Mouse (Mus musculus) embryo, embryonic 9.5 days (tissue): ENCODE data around the gene Calm3.

ENCODE experiments used
- DNase-seq: peaks from one replicate; pipeline ENCODE4 v3.0.0-alpha.2; 2017; ENCODE audit errors: extremely low spot score

Calm3 gene

DNA sequence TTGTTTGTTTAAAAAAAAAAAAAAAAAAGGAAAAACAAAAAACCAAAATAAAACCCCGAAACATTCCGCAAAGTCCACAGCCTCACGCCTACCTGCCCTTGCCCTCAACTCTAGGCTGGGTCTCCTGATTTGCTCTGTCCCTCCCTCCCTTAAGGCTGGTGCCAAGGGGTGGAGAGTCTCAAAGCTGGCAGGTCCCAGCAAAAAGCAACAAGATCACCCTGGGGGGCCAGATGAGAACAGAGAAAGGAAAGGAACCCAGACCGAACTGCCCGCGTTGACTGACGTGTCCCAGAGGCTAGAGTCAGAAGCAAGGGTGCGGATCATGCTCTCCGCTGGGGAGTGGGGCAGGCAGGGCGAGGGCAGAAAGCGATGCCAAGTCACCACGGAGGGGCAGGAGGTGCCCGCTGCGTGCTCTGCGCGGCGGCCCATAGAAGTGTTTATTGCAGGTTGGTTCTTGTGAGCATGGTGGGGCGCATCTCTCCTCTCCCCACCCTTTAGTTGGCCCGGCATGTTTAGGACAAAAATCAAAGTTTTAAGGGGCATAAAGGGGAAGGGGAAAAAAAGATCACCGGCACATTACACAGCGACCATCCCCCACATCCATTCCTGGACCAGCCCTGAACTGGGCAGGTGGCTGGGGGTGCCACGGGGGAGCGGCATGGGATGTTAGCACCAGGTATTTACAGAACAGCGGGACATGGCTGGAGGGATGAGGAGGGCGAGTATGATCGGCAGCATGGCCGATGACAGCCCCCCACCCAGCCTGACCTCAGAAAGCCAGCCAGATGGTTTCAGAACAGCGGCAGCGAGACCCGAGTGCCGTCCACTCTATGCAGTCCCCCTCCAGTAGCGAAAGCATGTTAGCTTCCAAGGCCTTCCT lies 8.2 kb downstream of the Calm3 start:
- DNase-seq: no peak

DNA sequence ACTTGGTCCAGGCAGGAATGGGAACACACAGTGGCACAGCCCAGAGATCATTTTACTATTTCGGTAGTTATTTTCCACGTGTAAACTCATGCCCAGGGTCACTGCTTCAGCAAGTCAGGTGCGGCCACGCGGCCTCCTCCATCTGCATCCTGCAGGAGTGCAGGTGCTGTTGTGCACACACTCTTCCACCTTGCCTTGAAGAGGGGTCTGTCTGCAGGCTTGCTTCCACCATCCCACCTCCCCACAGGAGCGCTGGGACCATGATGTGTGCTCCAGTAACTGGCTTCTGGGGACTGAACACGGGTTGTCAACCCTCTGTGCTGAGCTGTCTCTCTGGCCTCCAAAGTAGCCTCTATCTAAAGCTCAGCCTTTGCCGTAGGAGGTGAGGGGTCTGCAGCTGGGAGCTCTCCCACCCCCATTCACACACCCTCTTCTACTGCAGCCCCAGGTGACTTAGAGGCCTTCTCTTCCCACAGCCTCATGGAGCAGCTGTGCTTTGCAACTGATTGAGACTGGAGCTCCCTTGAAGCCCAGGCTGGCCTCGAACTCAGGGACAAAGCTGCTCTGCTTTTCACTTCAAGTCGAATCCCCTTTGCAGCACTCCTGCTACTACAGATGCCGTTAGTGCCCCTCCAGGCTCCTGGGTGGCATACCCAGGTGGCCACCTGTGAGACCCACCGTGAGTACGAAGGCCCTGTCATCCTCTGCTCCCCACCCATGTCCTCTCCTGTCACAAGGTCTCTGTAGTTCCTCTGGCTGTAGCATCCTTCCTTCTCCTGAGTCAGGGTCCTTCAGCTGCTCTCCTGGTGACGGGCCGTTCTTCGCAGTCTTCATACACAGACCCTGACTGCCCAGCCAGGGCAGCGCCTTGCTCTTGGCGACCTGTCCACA lies 9.2 kb downstream of the Calm3 start:
- no peak for DNase-seq

DNA sequence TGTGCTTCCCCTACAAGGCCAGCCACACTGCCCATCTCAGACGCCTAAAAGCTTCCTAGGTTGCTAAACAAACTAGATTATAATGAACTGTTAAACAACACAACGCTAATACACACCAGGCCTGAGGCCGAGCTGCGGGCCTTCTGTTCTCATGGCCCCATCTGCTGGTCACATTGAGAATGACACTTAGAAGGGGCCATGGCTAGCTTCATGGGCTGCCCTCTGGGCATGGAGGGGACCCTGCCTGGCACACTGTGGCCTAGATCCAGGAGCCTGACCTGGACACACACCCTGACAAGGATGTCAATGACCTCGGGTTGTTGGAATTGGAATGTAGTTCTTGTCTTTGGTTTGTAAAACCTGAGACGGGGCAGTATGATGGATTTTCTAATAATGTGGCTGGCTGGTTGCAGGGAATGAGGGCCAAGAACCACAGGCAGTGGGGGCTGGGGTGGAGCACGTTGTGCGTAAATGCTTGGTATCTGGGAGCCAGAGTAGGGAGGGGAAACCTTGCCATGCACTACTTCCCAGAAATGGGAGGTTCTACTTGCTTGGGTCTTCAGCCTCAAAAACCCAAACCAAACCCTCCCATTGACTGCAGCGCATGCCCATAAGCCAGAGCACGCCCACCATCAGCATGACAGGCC lies 10.0 kb downstream of the Calm3 start:
- DNase-seq: peak; percentile 78

DNA sequence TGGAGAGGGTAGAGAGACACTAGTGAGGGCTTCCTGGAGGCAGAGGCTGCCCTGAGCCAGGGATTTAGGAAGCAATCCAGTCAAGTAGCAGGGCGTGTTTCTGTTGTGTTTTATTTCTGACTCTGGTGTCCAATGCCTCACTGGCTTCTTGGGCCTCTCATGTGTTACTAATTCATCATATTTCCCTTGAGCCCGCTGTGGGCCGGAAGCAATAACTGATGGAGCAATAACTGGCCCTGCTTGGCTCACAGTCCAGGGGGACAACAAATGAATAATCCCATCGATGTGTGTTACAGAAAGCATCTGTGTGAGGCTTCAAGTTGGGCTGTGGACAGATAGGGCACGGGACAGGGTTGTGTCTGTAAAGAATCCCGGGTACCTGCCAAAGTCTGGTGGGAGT lies 11.6 kb downstream of the Calm3 start:
- DNase-seq: no peak

DNA sequence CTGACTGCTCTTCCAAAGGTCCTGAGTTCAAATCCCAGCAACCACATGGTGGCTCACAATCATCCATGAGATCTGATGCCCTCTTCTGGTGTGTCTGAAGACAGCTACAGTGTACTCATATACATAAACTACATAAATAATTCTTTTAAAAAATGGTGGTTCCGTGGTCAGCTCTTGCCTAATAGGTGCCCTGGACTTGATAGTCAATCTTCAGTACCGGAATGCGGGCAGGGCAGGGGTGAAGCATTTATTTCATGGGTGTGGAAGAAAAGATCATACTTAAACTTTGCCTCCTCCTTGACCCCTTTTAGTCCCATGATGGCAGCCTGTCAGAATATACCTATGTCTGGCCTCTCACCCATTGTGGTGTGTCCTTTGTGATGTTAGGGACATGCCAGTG lies 12.0 kb downstream of the Calm3 start:
- DNase-seq: no peak

GRCm38 (mm10) chr7:16909909-16910308 lies 14.0 kb downstream of the Calm3 start:
- DNase-seq: no peak

DNA sequence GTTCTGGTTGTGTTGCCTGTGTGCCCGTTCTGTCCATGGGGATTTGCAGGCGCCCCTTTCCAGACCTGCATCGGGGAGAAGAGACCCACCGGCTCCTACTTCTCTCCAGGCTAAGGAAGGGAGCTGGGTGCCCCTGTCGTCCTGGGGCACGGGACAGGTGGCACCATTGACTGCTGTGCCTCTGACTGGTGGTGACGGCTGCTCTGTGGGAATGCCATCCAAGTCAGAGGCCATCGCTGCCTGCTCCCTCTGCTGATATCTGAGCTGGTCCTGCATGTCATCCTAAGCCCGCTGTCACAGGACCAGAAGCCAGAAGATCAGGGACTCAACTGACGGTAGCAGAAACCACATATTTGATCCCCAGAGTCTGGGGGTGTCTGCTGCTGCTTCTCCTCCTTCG lies 15.1 kb downstream of the Calm3 start:
- no peak for DNase-seq

DNA sequence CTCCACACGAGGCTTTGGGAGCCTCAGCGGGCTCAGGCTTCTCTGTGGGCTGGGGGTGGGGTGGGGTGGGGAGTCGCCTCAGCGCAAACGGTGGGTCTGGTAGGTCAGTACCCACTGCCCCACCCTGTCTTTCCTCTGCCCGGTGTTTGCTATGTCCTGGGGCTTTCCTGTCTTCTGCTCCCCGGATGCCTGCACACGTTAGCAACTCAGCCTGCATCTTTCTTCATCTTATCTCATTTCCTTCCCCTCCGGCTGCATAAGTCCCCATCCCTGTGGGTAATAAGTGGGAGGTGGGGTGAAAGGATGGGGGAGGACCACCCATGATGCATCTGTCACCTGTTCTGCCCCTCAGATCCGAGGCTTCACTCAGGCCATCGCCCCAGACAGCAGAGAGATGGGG lies 15.5 kb downstream of the Calm3 start:
- DNase-seq: no peak

GRCm38 (mm10) chr7:16907842-16908241 lies 16.1 kb downstream of the Calm3 start:
- no peak for DNase-seq

DNA sequence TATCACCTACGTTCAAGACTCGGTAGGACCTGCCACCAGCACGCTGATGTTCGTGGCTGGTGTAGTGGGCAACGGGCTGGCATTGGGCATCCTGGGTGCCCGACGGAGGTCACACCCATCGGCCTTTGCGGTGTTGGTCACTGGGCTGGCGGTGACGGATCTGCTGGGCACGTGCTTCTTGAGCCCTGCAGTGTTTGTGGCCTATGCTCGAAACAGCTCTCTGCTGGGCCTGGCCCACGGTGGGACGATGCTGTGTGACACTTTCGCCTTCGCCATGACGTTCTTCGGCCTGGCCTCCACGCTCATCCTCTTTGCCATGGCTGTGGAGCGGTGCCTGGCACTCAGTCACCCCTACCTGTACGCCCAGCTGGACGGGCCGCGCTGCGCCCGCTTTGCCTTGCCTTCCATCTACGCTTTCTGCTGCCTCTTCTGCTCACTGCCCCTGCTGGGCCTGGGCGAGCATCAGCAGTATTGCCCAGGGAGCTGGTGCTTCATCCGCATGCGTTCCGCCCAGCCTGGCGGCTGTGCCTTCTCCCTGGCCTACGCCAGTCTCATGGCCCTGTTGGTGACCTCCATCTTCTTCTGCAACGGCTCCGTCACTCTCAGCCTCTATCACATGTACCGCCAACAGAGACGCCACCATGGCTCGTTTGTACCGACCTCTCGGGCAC lies 16.9 kb downstream of the Calm3 start:
- DNase-seq: no peak

DNA sequence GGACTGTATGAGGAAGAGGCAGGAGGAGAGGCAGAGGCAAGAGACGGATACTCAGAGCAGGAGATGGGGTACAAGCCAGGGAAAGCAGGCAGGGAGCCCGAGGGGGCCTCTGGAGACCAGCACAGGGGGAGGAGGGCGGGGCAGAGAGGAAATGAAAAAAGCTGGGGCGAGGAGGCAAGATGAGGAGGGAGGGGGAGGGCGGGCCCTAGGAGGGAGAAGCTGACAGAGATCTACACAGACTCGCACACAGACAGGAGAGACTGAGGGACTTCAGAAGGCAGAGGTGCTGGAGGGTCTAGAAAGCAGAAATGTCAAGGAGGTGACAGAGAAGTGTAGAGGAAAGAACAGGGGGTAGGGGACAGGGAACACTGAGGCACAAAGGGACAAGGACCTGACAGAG lies 17.6 kb downstream of the Calm3 start, which contains the start of gene Ptgir:
TSS of gene Ptgir (plus strand) at position 210 of the 400 bp plus-strand sequence.
- no peak for DNase-seq

GRCm38 (mm10) chr7:16905491-16906021 lies 18.4 kb downstream of the Calm3 start:
- DNase-seq: no peak

GRCm38 (mm10) chr7:16904120-16904675 lies 19.7 kb downstream of the Calm3 start:
- no peak for DNase-seq

GRCm38 (mm10) chr7:16903439-16903955 lies 20.4 kb downstream of the Calm3 start:
- no peak for DNase-seq

DNA sequence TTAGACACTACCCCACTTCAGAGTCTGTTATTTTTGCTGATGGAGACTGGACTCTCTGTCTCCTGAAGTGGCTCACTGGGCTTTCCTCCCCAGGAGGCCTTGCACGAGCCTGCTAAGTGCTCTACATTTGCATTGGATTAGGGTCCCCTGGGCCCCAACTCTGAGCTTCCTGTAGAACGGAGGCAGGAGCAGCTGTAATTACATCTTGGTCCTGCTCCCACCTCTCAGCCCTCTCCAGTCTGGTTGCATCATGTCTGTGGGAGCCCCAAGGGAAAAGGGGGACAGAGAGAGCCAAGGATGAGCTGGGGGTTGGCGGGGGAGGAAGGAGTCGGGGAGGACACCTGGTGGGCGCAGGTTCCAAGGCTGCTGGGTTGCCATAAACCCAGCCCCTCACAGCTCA lies 23.4 kb downstream of the Calm3 start:
- DNase-seq: no peak

DNA sequence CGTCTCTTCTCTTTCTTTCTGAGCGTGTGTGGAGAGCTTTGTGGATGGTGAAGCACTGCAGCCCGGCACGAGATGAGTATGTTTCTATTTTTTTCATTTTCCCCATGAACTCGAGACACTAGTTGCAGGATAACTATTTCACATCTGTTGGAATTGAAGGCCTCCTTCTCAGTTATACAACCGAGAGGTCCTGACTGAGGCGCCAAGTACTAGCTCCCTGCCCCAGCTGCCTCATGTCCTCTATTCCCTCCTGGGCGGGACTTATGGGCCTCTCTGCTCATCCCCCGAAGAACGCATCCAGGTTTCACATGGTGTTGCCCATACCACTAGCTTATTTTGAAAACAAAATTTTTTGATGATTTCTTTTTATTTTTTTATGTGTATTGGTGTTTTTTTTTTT lies 28.4 kb downstream of the Calm3 start:
- DNase-seq: no peak

GRCm38 (mm10) chr7:16895000-16895399 lies 28.9 kb downstream of the Calm3 start:
- peak; percentile 87 for DNase-seq

- no peak for DNase-seq
Measured at GRCm38 (mm10) chr7:16894279-16894678, 29.6 kb downstream of the Calm3 start.

DNA sequence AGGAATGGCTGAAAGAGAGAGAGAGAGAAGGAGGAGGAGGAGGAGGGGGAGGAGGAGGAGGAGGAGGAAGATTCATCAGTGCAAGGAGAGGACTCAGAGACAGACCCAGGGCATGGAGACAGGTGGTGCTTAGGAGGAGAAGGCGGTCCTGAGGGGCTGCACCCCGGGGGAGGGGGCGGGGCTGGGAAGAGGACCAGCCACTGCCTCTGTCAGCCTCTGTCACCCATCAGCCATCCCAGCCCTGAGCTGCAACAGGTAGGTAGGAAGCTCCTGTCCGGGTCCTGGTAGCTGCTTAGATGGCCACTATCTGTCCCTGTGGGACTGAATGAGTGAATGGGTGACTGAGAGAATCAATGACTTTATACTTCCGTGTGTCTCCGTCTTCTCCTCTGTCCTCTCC lies 30.3 kb downstream of the Calm3 start:
- DNase-seq: no peak

DNA sequence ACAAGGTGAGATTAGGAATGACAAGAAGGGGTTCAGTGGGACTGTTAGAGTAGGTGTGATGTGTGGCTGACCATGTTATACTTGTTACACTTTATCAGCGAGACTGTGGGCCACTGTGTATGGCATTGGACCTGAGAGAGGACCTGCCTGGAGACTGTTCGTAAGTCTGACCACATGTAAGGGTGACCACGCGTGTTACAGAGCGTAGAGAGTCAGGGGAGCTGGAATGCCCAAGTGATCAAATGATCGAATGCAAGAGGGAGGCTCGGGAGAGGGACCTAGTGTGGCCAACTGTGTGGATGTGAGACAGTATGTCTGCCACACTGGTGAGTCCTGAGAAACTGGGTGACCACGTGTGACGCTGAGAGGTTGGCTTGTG lies 31.6 kb downstream of the Calm3 start:
- no peak for DNase-seq
